Mouse (Mus musculus): Measurements from ENCODE around the gene Bud23.

DNA sequence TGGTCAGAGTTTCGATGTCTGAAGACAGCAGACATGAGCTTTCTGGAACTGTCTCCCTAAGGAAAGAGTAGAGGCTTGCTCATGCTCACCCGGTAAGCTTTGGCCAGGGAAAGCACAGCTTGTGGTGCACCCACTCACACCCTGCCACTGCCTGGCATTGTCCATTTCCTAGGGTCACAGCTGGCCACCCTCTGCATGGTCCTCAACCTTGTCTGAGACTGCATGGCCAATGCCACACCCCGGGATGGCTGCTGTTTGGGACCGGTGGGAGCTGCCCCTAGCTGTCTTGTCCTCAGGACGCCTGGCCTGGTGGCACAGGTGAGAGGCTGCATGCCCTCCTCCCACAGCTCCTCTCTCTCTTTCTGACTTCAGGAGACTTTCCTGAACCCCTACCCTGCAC is 16.2 kb downstream of the Bud23 start:
- no peak for TF ChIP-seq CTCF (IDR thresholded peaks at IDR 0.05; ENCODE audit: control insufficient read depth, insufficient read depth, low read length)
- TF ChIP-seq POLR2A (IDR thresholded peaks at IDR 0.05; ENCODE audit: borderline replicate concordance, control insufficient read depth, low read depth, low read length), result no peak
